Mouse (Mus musculus) small intestine, adult 2 months (tissue): ENCODE data around the gene Hesx1.

ENCODE experiments used
- CTCF ChIP-seq: fragments of 200-500 bp; IDR thresholded peaks from 2 replicates; pipeline ENCODE4 v1.5.1; 2012; ENCODE audit warnings: low read depth, mild to moderate bottlenecking, control low read depth, inconsistent platforms, low read length, moderate library complexity, mixed read lengths; ENCODE audit not compliant: insufficient replicate concordance, insufficient read length; ENCODE audit errors: extremely low read depth
- POLR2A ChIP-seq: fragments of 200-500 bp; IDR thresholded peaks from 2 replicates; pipeline ENCODE4 v1.6.1; 2012; ENCODE audit warnings: low read depth, mild to moderate bottlenecking, control low read depth, inconsistent platforms, low read length, moderate library complexity

- TF ChIP-seq POLR2A (no peak), CTCF (no peak)
Observed at GRCm38 (mm10) chr14:27000386-27000785, 6.2 kb downstream of the Hesx1 start.
